Mouse (Mus musculus) layer of hippocampus, adult 2 months (tissue): Measurements from ENCODE around the gene Tnrc18. TPM values are rescaled to one million over a fixed set of nuclear protein-coding genes. Genes with fewer than 3 reads are reported as not detected.

ENCODE experiments used
- DNase-seq, 2 experiments: peaks; one replicate each; pipeline ENCODE4 v3.0.0; 2022; ENCODE audit warnings: low spot score in 2 of 2
- H3K27ac ChIP-seq: fragments of 200-600 bp; 2 replicates; pipeline ENCODE4 v1.8.1; 2022
- H3K4me3 ChIP-seq: fragments of 200-600 bp; 2 replicates; pipeline ENCODE4 v1.8.1; 2022; ENCODE audit warnings: mild to moderate bottlenecking
- CTCF ChIP-seq: fragments of 200-600 bp; conservative IDR thresholded peaks from 2 replicates; pipeline ENCODE4 v1.8.1; 2022; ENCODE audit warnings: antibody characterized with exemption, mild to moderate bottlenecking, moderate library complexity
- total RNA-seq, 2 experiments: library from RNA; stranded (reverse); gene quantifications; 2 replicates each; pipeline ENCODE4 v1.2.3; 2021

Tnrc18 gene
- total RNA-seq, 2 experiments from 2014 or later = 142 to 143 TPM

DNA sequence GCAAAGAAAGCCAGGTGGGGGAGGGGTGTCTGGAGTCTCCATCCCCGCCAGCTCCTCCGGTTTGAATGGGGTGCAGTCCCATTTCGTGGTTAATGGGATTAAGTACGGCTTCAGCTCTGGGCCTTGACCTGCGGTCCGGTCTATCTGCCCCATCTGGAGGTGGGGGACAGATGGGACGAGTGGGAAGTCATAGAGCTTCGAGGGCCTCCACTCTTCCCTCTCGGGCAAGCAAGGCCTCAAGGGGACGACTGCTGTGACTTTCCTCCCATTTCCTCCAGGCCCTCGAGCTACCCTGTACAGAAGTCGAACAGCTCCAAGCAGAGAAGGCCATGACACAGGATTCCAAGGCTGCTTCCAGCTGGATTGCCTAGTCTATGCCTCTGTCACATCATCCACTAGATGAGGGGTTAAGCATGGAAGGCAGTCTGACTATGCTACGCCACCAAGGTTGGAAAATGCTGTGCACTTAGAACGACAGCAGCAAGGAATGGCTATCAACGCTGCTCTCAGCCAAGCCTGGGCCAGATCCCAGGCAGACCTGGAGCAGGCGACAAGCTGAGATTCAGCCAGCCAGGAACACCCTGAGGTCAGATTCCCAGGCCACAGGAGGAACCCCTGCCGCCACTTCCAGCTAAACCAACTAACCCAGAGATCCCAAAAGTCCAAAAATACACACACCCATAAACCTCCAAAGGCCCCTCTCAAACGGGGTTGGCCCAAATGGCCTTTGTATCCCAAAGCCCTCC, 4.3 kb downstream of the Tnrc18 start:
- Histone ChIP-seq H3K27ac (peak overlapping the region; percentile 100), H3K4me3 (peak overlapping the region; percentile 99)
- peak; percentile 11; the same call in 1 of the 2 replicates for TF ChIP-seq CTCF
- DNase-seq = no peak

DNA sequence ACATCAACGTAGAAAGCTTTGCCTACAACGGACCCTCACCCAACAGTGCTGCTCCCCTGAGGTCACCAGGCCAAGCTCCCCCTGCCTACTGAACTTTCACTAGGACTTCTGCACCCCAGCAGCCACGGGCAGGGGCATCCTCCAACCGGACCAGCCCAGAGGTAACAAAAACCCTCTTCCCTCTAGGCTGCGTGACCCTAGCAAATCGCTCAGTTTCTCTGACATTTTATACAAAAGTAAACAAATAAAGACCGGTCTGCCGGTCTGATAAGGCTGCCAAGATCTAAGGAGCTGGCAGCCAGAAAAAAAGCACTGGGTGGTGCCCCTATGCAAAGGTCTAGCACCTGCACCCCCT, 4.9 kb downstream of the Tnrc18 start:
- Histone ChIP-seq H3K27ac (peak overlapping the region; percentile 100), H3K4me3 (peak overlapping the region; percentile 99)
- TF ChIP-seq CTCF = no peak
- no peak for DNase-seq

DNA sequence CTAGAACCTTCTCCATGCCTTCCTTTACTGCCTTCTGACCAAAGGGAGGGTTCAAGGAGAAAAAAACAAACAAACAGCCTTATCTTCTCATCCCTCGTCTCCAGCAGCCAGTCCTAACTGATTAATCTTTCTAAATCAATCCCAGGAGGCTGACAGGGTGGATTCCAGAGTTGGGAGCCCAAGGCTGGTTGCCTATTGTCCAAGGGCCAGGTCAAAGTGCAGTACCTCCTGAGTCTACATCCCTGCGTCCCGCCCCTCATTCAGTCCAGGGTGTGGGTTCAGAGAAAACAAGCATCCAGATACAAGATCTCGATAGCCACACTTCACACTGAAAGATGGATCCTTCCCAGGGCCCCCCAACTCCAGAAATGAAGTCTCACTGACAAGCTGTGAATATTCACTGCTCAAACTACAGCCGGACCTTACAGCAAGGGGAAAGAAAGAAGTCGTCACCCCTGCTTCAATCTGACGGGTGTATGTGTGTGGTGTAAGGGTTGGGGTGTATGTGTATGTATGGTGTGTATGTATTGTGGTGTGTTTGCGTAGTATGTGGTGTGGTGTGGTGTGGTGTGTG, 5.5 kb downstream of the Tnrc18 start:
- DNase-seq = no peak
- Histone ChIP-seq H3K4me3 (peak overlapping the region; percentile 11), H3K27ac (peak overlapping the region; percentile 67)
- TF ChIP-seq CTCF = no peak

DNA sequence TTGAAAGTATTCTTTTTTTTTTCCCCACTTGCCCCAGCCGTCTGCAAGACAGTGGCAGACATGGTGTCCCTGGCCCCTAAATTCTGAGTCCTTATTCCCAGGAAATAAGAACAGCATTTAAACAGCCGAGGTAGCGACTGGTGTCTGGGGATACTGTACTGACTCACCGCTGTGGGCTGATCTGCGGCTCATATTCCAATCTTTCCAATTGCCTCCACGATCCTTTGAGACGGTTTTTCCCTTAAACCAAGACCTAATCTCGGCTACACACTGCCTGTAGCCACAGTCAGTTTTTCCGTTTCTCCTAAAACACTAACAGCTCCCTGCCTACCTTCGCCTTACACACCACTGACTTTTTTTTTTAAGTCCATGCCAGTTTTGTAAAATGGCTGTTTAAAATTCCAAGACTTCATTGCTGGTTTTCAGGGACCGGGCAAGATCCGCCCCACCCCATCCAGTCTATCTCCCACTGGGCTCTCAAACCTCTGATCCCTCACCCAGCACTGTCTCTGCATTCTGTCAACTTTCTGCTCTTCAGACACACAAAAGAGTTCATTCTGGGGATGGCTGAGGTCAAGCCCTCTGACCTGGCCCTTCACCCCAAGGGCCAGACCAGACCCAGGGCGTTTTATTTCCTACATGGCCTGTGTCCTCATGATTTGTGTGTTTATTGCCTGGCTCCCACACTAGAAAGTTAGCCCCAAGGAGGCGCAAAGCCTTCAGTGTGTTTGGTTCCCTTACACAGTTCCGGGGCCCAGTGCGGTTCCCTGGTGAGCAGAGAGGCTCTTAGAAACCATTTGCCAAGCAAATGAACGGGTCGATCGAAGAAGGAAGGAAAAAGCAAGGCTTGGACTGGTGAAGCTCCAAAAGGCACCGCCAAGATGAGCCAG, 6.5 kb downstream of the Tnrc18 start:
- no peak for TF ChIP-seq CTCF
- Histone ChIP-seq H3K4me3 (peak overlapping the region; percentile 11), H3K27ac (peak overlapping the region; percentile 67)
- no peak for DNase-seq

DNA sequence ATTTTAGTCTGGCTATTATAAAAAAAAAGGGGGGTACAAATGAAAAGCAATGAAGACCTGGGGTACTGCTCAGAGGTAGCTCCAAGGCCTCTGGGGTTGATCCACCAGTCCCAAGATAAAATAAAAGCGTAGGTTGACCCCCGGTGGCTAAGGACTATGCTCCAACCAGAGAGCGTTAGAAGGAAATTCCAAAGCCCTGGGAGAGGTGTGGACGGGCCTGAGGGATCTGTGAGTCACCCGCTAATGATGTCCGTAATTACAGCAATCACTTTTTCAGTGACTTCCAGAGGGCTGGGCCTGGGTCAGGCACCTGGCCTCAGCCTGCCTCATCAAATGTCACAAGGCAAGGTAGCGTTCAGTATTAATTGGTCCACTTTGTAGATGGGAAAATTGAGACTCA, 9.8 kb downstream of the Tnrc18 start:
- DNase-seq = no peak
- Histone ChIP-seq H3K27ac (no peak overlapping the region), H3K4me3 (no peak overlapping the region)
- no peak for TF ChIP-seq CTCF

DNA sequence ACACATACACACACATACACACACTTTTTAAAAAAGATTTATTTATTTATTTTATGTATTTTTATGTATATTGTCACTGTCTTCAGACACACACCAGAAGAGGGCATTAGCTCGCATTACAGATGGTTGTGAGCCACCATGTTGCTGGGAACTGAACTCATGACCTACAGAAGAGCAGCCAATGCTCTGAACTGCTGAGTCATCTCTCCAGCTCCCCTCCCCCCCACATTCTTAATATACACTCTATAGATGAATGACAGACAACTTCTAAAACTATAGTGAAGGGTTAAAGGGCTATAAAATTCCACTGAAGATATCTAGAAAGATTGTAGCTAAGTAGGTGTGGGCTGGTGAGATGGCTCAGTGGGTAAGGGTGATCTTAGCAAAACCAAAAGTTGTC, 13.7 kb downstream of the Tnrc18 start:
- no peak for TF ChIP-seq CTCF

DNA sequence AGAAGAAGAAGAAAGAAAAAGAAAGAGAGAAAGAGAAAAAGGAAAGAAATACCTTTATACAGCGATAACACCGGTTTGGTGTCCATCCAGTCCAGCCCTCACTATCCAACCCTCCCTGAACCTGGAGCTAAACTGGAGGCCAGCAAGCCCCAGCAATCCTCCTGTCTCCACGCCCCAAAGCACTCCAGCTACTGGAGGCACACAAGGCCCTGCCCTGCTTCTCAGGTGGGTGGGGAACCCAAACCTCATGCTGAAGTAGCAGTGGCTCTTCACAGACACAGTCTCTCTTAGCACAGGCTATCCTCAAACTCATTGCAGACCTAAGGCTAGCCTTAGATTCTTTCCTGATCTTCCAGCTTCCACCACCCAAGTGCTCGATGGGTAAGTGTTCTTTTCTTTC, 14.6 kb downstream of the Tnrc18 start:
- no peak overlapping the region for H3K27ac ChIP-seq
- DNase-seq = no peak
- TF ChIP-seq CTCF = no peak
- no peak overlapping the region for H3K4me3 ChIP-seq

More for the DNA sequence above, 13.7 kb downstream of the Tnrc18 start:
- no peak for DNase-seq
- no peak overlapping the region for H3K4me3 ChIP-seq
- no peak overlapping the region for H3K27ac ChIP-seq

DNA sequence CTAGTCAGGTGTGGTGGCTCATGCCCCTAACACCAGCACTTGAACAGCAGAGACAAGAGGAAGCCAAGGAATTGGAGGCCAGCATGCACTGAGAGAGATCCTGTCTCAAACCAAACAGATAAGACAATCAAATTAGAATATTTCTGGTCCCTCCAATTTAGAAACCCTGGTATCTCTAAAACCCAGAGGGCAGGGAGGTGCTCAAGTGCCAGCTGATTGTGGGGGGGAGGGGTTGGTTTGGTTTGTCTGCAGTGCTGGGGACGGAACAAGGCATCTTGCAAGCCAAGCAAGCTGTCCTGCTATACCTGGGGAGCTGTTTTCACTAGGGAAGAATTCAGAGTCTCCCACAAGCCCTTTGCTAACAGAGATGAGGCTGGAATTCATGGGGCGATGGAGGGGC, 15.5 kb downstream of the Tnrc18 start:
- Histone ChIP-seq H3K27ac (no peak overlapping the region), H3K4me3 (no peak overlapping the region)
- DNase-seq = no peak
- TF ChIP-seq CTCF = no peak

DNA sequence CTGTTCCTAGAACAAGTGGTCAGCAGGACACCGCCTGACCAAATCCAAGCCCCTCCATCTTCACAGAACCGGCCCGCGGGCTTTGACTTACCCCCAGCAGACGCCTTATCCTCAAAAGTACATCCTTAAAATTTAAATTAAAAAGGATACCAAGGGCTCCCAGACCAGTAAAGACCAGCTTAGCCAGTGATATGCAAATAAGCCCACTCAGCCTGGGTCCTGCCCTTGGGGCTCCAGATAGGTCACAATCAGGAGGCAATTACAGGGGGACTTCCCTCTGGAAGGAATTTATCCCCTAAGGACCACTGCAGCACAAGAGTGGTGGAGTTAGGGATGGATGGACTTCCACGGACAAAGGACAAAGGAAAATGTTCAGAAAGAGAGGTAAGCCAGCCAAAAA, 16.8 kb downstream of the Tnrc18 start:
- H3K4me3 ChIP-seq = no peak overlapping the region
- TF ChIP-seq CTCF = no peak
- H3K27ac ChIP-seq = no peak overlapping the region
- no peak for DNase-seq

DNA sequence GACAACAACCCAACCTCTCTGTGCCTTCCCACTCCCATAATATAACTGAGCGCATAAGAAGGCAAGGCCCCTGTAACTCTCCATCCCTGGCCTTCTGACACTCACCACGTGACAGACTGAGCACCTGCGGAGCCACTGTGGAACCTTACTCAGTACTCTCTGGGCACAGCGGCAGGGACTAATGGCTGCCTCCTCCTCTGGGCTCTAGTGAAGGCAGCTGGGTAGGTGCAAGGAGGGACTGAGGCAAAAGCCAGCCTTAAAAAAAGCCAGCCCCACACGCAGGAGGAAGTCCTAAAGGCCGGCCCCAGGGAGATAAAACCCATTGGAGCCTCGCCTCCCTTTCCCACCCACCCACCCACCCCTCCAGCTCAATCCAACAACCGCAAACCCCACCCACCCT, 17.3 kb downstream of the Tnrc18 start:
- H3K27ac ChIP-seq = no peak overlapping the region
- TF ChIP-seq CTCF = no peak

DNA sequence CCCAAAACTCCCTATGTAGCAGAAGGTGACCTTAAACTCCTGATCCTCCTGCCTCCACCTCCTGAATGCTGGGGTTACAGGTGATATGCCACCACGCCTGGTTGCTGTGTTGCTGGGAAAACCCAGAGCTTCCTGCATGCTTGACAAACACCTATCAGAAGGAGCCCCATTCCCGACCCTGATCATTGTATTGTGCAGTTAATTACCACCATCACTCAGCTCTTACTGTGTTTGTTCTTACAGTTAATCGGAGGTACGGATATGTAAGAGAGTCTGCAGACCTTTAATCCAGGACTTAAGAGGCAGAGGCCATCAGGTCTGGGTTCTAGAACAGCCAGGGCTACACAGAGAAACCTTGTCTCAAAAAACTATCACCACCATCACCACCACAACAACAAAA, 18.2 kb downstream of the Tnrc18 start:
- no peak overlapping the region for H3K27ac ChIP-seq
- no peak overlapping the region for H3K4me3 ChIP-seq
- no peak for TF ChIP-seq CTCF
- DNase-seq = no peak

More for the DNA sequence above, 17.3 kb downstream of the Tnrc18 start:
- H3K4me3 ChIP-seq = no peak overlapping the region
- no peak for DNase-seq

DNA sequence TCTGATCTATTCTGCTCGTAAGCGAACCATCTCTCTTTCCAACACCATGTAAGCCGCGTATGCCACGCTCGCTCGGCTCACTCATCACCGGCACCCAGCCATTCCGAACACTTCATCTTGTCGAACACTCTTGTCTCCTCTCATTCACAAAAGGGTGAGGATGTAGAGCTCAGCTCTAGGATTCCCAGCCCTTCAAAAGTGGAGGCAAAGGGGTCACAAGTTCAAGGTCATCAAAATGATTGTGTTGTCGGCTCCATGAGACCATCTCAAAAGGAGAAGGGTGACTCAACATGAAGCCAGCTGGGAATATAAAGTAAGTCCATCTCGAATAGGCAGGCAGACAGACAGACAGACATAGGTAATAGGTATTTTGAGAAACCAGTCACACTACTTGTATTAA, 19.3 kb downstream of the Tnrc18 start:
- H3K27ac ChIP-seq = 0 out of 2 replicates have a peak overlapping the region, but pooled peaks have one; percentile 0
- no peak overlapping the region for H3K4me3 ChIP-seq
- TF ChIP-seq CTCF = no peak
- DNase-seq = no peak

DNA sequence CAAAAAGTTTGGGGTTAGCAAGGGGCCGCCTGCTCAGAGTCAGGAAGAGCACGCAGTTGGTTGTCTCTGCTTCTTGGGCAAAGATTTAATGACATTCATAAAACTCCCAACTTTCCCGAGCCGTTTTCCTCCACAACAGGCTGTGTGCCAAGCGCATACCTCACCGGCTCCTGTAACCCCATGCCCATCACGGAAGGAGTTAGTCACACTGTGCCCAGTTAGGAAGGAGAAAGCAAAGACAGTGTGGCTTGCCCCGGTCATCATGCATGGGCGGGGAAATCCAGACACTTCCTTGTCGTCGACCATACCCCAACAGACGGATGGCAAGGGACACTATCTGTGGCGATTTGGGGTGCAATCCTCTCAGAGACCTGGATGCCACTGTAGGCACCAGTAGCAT, 19.8 kb downstream of the Tnrc18 start:
- 0 out of 2 replicates have a peak overlapping the region, but pooled peaks have one; percentile 0 for H3K27ac ChIP-seq
- TF ChIP-seq CTCF = no peak
- no peak for DNase-seq

DNA sequence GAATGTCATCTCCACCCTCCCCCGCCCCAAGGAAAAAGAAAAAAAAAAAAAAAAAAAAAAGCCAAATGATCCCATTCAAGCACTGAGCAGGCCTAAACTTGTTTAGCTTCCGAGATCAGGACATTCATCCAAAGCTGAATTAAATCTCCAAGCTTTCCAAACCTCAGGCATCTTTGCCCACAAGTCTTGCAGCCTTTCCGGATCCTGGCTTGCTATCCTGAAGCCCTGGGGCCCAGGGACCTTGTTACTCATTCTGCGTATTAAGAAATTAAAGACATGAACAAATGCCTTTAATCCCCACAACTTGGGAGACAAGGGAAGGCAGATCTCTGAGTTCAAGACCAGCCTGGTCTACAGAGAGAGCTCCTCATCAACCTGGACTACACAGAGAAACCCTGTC, 20.5 kb downstream of the Tnrc18 start:
- TF ChIP-seq CTCF = no peak
- Histone ChIP-seq H3K27ac (no peak overlapping the region), H3K4me3 (no peak overlapping the region)
- DNase-seq = no peak

More for the DNA sequence above, 19.8 kb downstream of the Tnrc18 start:
- H3K4me3 ChIP-seq = no peak overlapping the region
